Mouse (Mus musculus): ENCODE data around the gene Hsd17b3.

Hsd17b3 gene

DNA sequence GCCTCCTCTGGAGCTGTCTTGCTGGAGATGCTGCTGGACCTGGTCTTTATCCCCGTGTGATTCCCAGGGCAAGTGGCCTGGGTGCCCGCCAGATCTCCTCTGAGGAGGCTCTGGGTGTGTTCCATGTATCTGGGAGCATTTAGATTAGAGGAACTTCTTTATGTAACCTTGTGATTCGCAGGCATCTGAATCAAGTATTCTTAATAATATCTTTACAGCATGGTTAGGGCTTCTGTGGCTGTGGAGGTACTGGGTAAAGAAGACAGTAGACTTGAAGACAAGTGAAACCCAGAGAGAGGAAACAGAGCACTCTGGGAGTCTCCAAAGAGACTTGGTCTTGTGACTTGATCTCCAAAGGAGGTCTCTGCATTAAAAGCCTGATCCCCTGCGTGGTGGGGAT, at the start of gene Hsd17b3:
Hsd17b3 (minus strand) TSS at position 101 of the 400 bp plus-strand sequence.
- DNase-seq (ENCODE audit: low spot score in 2 of 2) = no peak

DNA sequence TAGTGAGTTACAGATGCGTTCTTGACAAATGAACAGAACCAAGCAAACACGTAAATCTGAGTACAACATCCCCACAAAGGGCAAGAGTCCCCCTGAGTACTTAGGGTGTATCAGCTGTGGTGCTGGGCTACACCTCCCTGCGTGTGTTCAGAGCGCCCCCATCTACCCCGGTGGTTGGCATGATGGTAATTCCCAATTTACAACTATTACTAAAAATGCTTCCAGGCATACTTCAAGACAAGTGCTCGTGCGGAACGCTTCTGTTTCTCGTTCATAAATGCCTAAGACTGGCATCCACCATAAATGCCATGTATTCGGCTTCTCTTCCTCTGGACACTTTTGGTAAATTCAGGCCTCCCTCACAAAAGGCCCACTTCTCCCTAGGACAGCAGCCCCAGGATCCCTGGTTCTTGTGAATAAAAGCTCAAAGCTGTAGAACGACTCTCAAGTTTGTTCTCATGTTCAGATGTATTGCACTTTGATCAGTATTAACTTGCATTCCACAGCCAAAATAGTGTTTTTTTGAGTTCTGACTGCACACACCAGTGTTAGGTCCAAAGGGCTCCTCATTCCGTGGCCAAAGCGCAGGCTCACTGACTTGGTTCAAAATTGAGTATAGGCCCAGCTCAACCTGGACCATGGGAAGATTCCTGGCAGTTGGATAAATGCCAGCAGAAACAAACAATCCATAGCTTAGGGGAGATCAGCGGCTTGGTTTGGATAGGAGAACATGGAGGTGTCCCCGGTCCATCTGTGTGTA, 40.8 kb upstream of the Hsd17b3 start:
- peak; percentile 63 to 72 for DNase-seq (ENCODE audit: low spot score in 2 of 2)

DNA sequence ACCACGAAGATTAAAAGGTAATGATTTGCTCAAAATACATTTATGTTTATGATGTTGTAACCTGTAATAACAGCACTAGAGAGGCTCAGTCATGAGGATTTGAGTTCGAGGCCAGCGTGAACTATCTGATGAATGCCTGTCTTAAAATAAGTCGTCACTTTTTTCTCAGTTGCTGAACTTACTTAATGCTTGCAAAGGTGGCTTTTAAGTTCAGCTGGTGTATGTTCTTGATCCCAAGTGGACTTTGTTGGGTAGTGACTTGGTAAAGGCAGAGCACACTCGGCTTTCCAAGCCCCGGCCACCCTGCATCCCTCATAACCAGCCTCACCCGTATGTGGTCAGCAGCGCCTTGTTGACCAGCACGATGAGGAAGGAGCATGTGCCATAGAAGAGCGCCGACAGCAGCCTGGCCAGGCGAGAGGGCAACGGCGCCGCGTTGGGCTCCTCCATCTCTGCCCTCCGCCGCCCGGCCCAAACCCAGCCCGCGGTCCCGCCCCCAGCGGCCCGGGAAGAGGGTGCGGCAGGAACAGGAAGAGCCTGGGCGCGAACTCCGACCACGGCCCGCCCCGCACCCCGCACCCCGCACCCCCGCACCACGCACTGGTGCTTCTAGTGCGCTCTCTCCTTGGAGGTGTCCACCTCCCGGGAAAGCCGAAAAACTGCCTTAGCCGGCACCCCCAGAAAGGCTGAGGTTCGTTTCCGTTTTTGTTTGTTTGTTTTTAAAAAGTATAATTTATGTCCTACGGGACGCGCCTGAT, 40.0 kb upstream of the Hsd17b3 start, which contains the start of gene Slc35d2:
Slc35d2 (minus strand) TSS at position 511 of the 758 bp plus-strand sequence.
- peak; percentile 74 to 77 for DNase-seq (ENCODE audit: low spot score in 2 of 2)

DNA sequence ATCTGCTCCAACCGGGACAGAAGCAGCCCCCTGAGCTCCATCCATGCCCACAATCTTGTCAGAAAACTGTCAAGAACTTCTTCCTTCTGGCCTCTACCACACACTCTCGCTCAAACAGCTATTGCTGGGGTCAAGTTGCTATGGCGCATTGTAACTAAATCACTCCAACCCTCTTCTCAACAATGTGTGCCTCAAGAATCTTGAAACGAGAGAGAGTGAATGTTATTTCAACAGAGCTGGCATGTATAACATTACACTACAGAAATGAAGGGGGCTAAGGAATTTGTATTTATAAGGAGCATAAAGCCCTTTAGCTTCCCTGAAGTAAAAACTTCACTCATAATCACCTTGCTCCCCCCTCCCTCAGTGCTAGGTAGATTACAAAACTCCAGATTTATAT, 37.3 kb upstream of the Hsd17b3 start:
- DNase-seq (ENCODE audit: low spot score in 2 of 2) = no peak

DNA sequence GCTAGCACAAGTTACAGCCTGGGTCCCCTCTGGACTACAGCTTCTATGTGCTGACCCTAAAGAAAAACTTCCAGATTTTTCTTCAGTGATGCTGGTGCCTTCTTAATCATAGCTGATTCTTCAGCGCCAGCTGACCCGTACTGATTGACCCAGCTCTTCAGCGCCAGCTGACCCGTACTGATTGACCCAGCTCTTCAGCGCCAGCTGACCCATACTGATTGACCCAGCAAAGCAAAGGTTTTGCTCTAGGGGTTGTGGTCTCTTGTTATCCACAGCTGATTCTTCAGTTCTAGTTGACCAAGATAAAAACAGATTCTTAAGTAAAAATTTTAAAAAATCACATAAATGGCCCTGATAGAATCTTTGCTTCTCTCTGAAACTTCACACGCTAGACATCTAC, 35.9 kb upstream of the Hsd17b3 start:
- DNase-seq (ENCODE audit: low spot score in 2 of 2) = no peak

DNA sequence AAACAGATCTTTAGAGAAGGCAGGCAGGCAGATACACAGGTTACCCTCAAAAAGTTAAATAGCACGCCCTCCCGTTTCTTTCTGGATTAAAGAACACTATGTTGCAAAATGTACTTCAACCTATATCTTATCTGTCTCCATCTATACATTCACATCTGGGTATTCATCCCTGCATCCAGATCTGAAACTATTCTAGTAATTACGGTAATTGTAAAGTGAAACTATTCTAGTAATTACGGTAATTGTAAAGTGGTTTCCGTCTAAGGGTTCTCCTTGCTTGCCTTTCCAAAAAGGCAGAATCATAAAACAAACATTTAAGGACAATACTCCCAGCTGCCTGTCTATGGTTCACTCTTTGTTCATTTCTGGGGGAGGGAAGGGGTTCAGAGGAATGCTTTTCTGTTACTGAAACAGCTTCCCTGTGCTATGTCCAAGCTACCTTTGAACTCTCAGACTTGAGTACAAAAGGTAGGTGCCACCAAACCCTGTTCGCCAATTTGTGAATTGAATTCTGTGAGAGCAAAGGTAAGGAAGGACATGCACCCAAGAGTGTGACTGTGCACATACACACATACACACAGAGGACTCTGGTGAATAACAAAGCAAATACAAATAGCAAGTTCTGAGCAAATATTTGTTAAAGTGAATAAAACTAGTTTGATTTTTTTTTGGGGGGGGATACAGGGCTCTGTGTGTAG, 34.6 kb upstream of the Hsd17b3 start:
- DNase-seq (ENCODE audit: low spot score in 2 of 2) = no peak

DNA sequence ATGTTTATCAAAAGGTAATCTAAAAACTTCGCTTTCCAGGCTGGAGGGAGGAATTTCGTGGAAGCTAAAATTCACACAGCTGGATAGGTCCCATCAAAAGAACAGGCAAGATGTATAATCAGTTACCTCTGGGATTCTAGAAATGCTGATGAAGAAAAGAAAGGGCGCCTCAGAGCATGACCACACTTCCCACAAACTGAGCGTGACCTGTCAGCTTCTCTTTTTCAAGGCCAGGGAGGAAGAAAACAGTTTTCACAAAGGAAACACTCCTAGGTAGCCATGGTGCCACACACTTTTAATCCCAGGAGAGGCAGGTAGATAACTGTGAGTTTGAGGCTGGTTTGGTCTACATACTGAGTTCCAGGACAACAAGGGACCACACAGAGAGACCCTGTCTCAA, 31.7 kb upstream of the Hsd17b3 start:
- DNase-seq (ENCODE audit: low spot score in 2 of 2) = peak; percentile 9 to 10

DNA sequence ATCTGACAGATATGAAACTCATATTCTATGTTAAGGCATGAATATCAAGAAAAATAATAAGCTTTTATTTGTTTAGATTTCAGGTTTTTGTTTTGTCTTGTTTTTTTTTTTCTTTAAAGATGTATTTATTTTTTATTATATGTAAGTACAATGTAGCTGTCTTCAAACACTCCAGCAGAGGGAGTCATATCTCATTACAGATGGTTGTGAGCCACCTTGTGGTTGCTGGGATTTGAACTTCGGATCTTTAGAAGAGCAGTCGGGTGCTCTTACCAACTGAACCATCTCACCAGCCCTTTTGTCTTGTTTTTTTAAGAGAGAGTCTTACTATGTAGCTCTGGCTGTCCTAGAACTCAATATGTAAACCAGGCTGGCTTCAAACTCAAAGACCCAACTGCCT, 28.4 kb upstream of the Hsd17b3 start:
- DNase-seq (ENCODE audit: low spot score in 2 of 2) = no peak

DNA sequence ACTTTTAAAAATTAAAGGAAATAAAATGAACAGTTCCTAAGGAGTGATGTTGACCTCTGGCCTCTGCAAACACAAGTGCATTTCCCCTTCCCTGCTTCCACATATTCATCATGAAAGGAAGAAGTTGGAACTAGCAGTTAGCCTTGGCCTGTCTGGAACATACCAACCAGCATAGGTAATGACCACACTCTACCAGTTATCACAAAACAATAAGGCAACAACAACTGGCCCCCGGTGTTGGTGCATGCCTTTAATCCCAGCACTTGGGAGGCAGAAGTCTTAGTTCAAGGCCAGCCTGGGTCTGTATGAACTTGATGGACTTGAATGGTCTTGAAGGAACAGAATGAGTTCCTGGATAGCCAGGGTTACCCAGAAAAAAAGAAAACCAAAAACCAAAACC, 21.4 kb upstream of the Hsd17b3 start:
- no peak for DNase-seq (ENCODE audit: low spot score in 2 of 2)

DNA sequence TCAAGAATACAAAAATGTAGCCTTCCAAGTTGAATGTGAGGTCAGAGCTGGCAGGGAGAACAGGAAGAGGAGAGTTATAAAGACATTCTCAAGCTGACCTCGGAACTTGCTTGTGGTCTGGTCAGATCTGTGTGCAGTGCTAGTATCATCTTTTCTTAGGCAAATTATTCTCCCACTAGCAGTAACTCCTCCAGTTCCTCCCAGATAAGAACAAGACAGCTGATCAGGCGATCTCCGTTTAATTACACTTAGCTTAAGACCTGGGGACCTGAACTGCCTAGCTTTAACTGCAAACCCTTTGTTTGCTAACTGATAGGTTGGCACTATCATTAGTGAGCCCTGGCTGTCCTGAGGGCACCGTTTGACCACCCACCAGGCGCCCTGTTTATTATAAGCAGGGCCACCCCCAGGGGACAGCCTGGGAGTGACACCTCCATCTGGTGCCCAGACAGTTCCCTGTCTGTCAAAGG, 19.4 kb upstream of the Hsd17b3 start:
- no peak for DNase-seq (ENCODE audit: low spot score in 2 of 2)

DNA sequence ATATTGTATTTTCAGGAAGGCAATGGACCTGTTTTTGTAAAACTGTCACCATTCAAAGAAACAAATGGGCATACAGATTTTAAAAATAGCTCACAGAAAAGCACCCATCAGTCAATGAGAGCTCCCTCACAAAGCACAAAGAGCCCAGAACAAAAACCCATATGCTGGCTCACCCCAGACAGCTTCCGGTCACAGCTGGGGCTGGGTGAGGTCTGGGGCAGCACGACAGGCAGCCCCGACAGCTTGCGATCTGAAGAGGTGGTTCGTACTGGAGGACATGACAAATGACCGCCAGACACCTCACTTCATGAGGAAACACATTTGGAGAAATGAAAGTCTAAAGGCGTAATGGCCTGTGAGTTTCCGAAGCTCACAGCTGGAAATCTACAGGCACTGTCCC, 18.5 kb upstream of the Hsd17b3 start:
- no peak for DNase-seq (ENCODE audit: low spot score in 2 of 2)

DNA sequence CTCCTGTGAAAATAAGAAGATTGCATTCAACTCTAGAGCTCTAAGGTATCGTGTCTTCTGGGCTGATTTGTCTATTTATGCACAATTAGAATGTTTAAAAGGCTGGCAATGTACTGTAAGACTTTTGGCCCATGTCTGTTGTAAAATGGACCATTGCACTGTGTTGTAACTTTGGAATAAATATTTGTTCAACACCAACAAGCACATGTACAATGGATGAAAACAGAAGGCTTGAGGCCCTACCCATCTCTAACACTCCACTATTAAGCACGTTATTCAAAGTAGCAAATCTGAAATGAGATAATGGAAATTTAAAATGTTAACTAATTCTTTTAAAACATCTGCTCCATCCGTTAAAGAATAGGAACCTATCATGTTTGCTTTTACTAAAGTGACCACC, 18.1 kb upstream of the Hsd17b3 start:
- no peak for DNase-seq (ENCODE audit: low spot score in 2 of 2)

DNA sequence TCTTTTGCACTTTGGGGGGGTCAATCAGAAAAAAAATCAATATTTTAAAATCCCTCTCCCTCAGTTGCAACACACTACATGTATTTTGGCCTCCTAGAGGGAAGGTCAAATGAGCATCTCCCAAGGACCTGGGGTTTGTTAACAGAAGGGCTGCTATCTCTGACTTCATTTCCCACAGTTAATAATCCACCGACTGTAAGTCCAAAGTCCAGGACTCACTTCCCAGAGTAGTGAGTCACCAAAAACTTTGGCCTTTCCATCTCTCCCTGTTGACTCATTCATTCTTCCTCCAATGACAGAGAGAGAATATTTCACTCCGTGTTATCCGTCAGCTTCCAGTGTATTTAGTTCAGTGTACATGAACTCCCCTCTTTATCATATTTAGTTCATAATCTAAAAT, 16.7 kb upstream of the Hsd17b3 start:
- DNase-seq (ENCODE audit: low spot score in 2 of 2) = no peak

DNA sequence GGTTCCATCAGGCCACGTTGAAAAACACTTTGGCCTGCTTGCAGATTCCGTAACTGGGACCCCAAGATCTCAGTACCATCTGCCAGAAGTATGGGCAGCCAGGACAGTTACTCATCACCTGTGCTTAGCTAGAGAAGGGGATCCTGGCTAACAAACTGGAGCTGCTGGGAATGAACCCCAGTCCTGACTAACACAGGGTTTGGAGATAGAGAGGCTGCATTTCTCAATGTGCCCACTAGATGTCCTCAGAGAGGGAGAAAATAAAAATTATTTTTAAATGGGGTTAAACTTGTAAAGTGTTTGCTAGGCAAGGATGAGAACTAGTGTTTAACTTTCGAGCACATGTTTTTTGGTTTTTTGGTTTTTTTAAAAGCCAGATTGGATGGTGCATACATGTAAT, 11.2 kb upstream of the Hsd17b3 start:
- peak in 1 of 2 experiments; percentile 21 for DNase-seq (ENCODE audit: low spot score in 2 of 2)

DNA sequence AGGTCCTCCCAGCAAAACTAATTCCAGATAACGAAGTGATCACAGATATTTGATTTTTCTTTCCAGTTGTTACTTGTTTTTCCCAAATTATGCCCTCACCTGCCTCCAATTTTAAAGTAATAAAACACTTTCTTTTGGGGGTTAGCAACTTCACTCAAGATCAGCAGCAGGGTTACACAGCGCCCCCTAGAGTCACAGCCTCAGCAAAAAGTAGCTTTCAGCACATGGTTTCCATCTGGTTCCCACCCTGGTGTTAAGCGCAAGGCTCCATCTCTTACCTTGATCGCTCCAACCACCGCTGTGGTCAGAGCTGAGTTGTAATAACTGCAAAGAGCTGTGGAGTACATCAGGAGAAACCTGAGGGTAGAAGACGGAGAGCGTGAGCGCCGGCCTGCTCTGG, 10.0 kb upstream of the Hsd17b3 start:
- peak in 1 of 2 experiments; percentile 6 for DNase-seq (ENCODE audit: low spot score in 2 of 2)

DNA sequence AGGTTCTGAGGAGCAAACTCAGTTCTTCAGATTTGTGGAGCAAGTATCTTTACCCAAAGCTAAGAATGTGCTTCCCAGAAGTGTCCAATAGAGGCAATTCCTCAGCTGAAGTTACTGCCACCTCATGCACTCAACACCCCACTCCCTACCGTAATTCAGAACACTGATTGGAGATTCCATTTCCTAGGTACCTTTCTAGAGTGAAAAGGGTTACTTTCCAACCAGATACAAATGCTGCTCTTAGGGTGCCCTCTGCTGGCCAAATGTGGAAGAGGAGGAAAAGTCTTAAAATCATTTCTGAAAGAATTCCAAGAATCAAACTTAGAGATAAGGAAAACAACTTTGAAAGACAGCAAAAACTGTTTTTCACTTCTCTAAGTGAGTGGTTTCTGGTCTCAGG, 4.3 kb upstream of the Hsd17b3 start:
- peak in 1 of 2 experiments; percentile 24 for DNase-seq (ENCODE audit: low spot score in 2 of 2)

DNA sequence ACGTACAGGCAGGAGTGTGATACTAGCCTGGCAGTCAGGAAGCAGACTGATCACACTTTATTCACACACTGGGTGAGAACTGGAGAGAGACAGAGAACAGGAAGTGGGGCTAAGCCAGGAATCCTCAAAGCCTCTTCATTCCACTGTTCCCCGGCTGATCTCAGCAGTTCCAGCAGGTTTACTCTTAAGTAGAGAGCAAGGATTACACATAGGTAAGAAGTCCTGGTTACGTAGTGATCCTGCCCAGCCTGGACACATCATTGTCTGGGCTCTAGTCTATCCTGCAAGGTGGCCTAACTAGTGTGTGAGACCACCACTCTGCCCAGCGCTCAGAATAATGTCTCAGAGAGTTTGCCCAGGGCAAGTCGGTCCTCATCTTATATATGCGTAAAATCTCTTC, 3.7 kb upstream of the Hsd17b3 start:
- DNase-seq (ENCODE audit: low spot score in 2 of 2) = no peak

DNA sequence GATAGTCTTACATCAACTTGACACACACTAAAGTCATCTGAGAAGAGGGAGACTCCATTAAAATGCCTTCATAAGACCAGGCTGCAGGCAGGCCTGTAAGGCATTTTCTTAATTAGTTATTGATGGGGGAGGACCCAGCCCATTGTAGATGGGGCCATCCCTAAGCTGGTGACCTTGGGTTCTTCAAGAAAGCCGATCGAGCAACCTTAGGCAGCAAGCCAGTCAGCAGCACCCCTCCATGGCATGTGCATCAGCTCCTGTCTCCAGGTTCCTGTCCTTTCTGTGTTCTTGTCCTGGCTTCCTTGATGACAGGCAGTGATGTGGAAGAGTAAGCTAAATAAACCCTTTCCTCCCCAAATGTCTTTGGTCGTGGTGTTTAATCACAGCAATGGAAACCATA, 3.1 kb upstream of the Hsd17b3 start:
- no peak for DNase-seq (ENCODE audit: low spot score in 2 of 2)

DNA sequence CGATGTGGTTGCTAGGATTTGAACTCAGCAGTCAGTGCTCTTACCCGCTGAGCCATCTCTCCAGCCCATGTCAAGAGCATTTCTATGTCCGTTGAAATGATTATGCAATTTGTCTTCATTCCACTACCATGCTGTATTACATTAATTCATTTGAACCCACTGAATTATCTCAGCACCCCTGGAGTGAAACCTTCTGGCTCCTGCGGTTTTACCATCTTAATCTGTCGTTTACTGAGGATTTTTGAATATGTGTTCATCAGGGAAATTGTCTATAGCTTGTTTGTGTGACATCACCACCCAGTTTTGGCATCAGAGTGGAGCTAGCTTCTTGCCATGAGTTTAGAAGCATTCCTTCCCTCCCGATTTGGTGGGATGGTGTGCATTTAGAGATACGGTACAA, 2.0 kb upstream of the Hsd17b3 start:
- no peak for DNase-seq (ENCODE audit: low spot score in 2 of 2)

DNA sequence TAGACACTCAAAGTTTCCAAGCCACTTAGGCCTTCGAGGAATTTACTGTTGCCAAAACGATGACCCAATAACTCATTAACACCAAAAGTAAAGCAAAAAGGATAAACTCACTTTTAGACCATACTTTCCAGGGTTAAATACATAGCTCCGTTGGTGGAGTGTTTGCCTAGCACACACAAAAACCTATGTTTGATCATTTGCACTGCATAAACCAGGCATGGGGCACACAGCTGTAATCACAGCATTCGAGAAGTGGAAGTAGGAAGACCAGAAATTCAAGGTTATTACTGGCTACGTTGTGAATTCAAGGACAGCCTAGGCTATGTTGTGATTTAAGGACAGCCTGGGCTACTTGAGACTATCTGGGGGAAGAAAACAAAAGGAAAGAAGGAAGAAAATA, 1.2 kb upstream of the Hsd17b3 start:
- DNase-seq (ENCODE audit: low spot score in 2 of 2) = no peak

DNA sequence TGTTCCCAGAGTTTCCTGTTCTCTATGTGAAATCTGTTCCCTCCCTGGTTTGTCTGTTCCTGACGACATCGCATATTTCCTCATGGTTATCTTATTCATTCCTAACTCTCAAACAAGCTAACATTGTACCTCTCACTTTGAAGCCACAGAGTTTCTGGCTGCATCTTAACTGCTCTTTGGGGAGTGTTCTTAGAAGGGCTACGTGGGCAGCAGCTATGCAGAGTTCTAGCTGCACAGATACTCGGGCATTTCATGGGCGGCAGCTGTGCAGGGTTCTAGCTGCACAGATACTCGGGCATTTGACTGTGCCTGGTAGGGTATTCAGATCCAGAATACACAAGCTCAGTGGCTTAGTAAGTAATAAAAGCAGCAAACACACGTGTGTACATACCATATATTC, 973 bp downstream of the Hsd17b3 start:
- DNase-seq (ENCODE audit: low spot score in 2 of 2) = no peak

DNA sequence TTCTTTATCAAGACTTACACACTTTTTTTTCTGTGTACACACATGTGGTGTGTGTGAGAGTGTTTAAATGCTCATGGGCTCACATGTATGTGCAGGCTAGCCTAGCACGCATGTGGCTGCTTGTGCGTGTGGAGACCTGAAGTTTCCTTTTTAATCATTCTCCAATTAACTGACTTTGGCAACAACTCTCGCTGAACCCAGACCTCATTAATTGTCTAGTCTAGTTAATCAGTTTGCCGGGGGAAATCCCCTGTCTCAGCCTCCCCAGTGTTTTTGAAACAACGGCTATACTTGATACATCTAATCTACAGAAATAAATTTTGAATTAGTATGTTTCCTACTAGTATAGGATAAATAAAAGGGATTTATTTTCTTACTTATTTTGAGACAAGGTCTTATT, 3.0 kb downstream of the Hsd17b3 start:
- DNase-seq (ENCODE audit: low spot score in 2 of 2) = no peak
